Mouse (Mus musculus) C2C12 (cell line): Measurements from ENCODE around the gene Hist1h3a. TPM values are rescaled to one million over a fixed set of nuclear protein-coding genes. Genes with fewer than 3 reads are reported as not detected.

ENCODE experiments used
- H3K27me3 ChIP-seq: one replicate; pipeline ENCODE4 v1.6.1; 2011; ENCODE audit not compliant: control insufficient read depth, insufficient read depth, insufficient read length
- H3K36me3 ChIP-seq: one replicate; pipeline ENCODE4 v1.6.1; 2011; ENCODE audit not compliant: control insufficient read depth, insufficient read depth
- H3K4me3 ChIP-seq: one replicate; pipeline ENCODE4 v1.5.1; 2011; ENCODE audit warnings: mild to moderate bottlenecking, control low read depth; ENCODE audit not compliant: poor library complexity, insufficient read depth, severe bottlenecking
- H3K79me2 ChIP-seq: one replicate; pipeline ENCODE4 v1.6.1; 2011; ENCODE audit not compliant: control insufficient read depth, insufficient read depth
- H3K79me3 ChIP-seq: one replicate; pipeline ENCODE4 v1.6.1; 2011; ENCODE audit warnings: low read depth, control low read depth
- H3ac ChIP-seq: one replicate; pipeline ENCODE3; 2011; ENCODE audit warnings: low read depth; ENCODE audit not compliant: control insufficient read depth, insufficient read length
- CEBPB ChIP-seq: IDR thresholded peaks from one replicate; pipeline ENCODE4 v1.6.1; 2011; ENCODE audit warnings: low read depth, mild to moderate bottlenecking, control low read depth, moderate library complexity
- CTCF ChIP-seq: IDR thresholded peaks from one replicate; pipeline ENCODE4 v1.5.1; 2011; ENCODE audit not compliant: control insufficient read depth, insufficient read depth, insufficient read length
- FOSL1 ChIP-seq: IDR thresholded peaks from one replicate; pipeline ENCODE4 v1.8.0; 2011; ENCODE audit warnings: mild to moderate bottlenecking, low read length; ENCODE audit not compliant: poor library complexity, insufficient read depth, severe bottlenecking
- MAX ChIP-seq: IDR thresholded peaks from one replicate; pipeline ENCODE4 v1.6.1; 2011; ENCODE audit warnings: mild to moderate bottlenecking, control low read depth
- MYOD1 ChIP-seq: IDR thresholded peaks from one replicate; pipeline ENCODE4 v1.6.1; 2011; ENCODE audit warnings: low read depth; ENCODE audit not compliant: control insufficient read depth, insufficient read length
- MYOG ChIP-seq: IDR thresholded peaks from one replicate; pipeline ENCODE4 v1.6.1; 2011; ENCODE audit not compliant: control insufficient read depth, insufficient read length; ENCODE audit errors: extremely low read depth
- USF1 ChIP-seq: IDR thresholded peaks from one replicate; pipeline ENCODE4 v1.6.1; 2011; ENCODE audit warnings: low read depth, mild to moderate bottlenecking, control low read depth, moderate library complexity
- polyA plus RNA-seq: library from polyadenylated mRNA; unstranded; fragments of >200 nt; fragmentation: generic; extraction: Trizol; gene quantifications from one replicate; pipeline ENCODE4 v1.2.1, GENCODE M21; 2012; ENCODE audit warnings: missing spikeins

Hist1h3a gene
- polyA plus RNA-seq, 1 experiment = 2.4 TPM

- Histone ChIP-seq H3K4me3 (no peak overlapping the region), H3K79me3 (no peaks in the 10 kb centered on the region), H3K27me3 (no peaks in the 10 kb centered on the region), H3K36me3 (no peaks in the 10 kb centered on the region), H3ac (no peak overlapping the region), H3K79me2 (no peaks in the 10 kb centered on the region)
- TF ChIP-seq CTCF (peak; percentile 25), MYOG (no peak), MAX (peak; percentile 63), USF1 (peak; percentile 44)
These were observed 29.9 kb downstream of the Hist1h3a start for GRCm38 (mm10) chr13:23732156-23732804.

- Histone ChIP-seq H3K4me3 (no peak overlapping the region), H3ac (no peak overlapping the region), H3K27me3 (no peaks in the 10 kb centered on the region), H3K79me2 (no peaks in the 10 kb centered on the region), H3K79me3 (no peaks in the 10 kb centered on the region), H3K36me3 (no peaks in the 10 kb centered on the region)
- TF ChIP-seq USF1 (no peak), CTCF (no peak), CEBPB (no peak), MYOG (no peak), MAX (no peak), MYOD1 (no peak), FOSL1 (no peak)
These were observed 31.7 kb downstream of the Hist1h3a start for GRCm38 (mm10) chr13:23730479-23730878.

DNA sequence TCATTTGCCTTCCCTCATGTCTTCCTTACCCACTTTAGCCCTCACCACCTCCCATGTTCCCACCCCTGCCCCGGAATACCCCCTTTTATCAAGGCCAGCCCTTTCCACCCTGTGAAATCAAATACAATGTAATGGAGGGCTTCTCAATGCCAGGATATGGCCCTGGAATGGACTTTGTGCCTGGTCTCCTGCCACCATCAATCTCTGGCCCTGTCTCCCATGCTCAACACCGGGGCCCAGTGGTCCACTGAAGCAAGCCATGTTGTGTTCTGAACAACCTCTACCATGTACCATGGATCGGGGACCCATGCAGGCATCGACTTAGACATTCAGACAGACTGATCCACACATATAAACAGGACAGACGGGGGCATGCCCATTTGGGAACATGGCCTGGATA, 32.5 kb downstream of the Hist1h3a start:
- Histone ChIP-seq H3K79me2 (no peaks in the 10 kb centered on the region), H3ac (no peak overlapping the region), H3K27me3 (no peaks in the 10 kb centered on the region), H3K36me3 (no peaks in the 10 kb centered on the region), H3K4me3 (no peak overlapping the region), H3K79me3 (no peaks in the 10 kb centered on the region)
- TF ChIP-seq USF1 (no peak), CEBPB (no peak), FOSL1 (no peak), MYOG (no peak), MAX (no peak), MYOD1 (no peak), CTCF (no peak)

GRCm38 (mm10) chr13:23729192-23729525, 33.0 kb downstream of the Hist1h3a start:
- H3K79me3 ChIP-seq = no peaks in the 10 kb centered on the region
- no peaks in the 10 kb centered on the region for H3K36me3 ChIP-seq
- H3ac ChIP-seq = no peak overlapping the region
- TF ChIP-seq FOSL1 (no peak), MYOG (no peak), USF1 (no peak), MAX (no peak), CTCF (no peak), CEBPB (no peak), MYOD1 (no peak)
- H3K27me3 ChIP-seq = no peaks in the 10 kb centered on the region
- H3K79me2 ChIP-seq = no peaks in the 10 kb centered on the region
- H3K4me3 ChIP-seq = no peak overlapping the region

DNA sequence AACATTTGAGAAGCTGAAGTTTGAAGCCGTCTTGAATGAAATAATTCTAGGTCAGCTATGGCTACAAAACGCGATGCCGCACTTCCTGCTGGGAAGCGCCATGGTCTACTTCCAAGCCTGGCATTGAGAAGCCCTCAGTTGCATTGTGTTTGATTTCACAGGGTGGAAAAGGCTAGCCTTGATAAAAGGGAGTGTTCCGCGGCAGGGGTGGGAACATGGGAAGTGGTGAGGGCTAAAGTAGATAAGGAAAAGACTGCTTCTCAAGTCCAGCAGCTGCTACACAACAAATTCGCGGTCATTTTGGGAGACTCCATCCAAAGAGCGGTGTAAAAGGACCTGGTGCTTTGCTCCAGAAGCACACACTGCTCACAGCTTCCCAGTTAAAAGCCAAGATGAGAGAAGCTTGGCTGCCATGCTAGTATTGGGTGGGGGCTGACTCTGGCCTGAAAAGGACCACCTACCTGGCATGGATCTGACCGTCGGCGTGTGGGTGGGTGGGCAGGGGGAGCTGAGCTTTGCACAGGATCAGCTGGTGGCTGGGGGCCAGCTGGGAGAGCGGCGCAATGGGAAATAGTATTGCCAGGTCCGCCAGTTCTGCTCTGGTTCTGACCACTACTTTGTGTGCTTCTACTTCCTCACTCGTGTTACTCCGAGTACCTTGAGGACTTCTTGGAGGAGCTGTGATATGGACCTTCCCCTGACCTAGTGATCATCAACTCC, 33.6 kb downstream of the Hist1h3a start:
- Histone ChIP-seq H3K36me3 (no peaks in the 10 kb centered on the region), H3K79me3 (no peaks in the 10 kb centered on the region), H3K4me3 (no peak overlapping the region), H3ac (no peak overlapping the region), H3K27me3 (no peaks in the 10 kb centered on the region), H3K79me2 (no peaks in the 10 kb centered on the region)
- no peak for TF ChIP-seq MYOG
- no peak for TF ChIP-seq MAX
- TF ChIP-seq FOSL1 = no peak

- no peaks in the 10 kb centered on the region for H3K27me3 ChIP-seq
- TF ChIP-seq CEBPB (no peak), MYOG (no peak), FOSL1 (no peak)
- H3ac ChIP-seq = no peak overlapping the region
- H3K36me3 ChIP-seq = no peaks in the 10 kb centered on the region
- H3K79me2 ChIP-seq = no peaks in the 10 kb centered on the region
- no peaks in the 10 kb centered on the region for H3K79me3 ChIP-seq
- no peak overlapping the region for H3K4me3 ChIP-seq
These were observed 37.0 kb downstream of the Hist1h3a start for GRCm38 (mm10) chr13:23725213-23725612.
